Mouse (Mus musculus): Measurements from ENCODE around the gene BC030499.
"Not testable (repeated sequence)": the region's sequence is repeated elsewhere in the genome, so short reads cannot be mapped to it uniquely, and the experiment has no call there.

BC030499 gene

GRCm38 (mm10) chr11:78290654-78291053 lies at the start of gene BC030499:
Gene BC030499 (plus strand): TSS chr11:78290841.
- no peak for DNase-seq (ENCODE audit: low spot score in 2 of 2)

GRCm38 (mm10) chr11:78245261-78245626 lies 45.4 kb upstream of the BC030499 start:
- no peak for DNase-seq (ENCODE audit: low spot score in 2 of 2)

- peak; percentile 62 to 78 for DNase-seq (ENCODE audit: low spot score in 2 of 2)
Observed at GRCm38 (mm10) chr11:78245627-78246317, 44.9 kb upstream of the BC030499 start, which contains the start of the genes Sdf2 and Supt6. Gene Sdf2 (plus strand): TSS chr11:78245746. Gene Supt6 (minus strand): TSS chr11:78245987.

GRCm38 (mm10) chr11:78246318-78247011 lies 44.2 kb upstream of the BC030499 start:
- DNase-seq (ENCODE audit: low spot score in 2 of 2): no peak

GRCm38 (mm10) chr11:78247012-78247348 lies 43.7 kb upstream of the BC030499 start:
- DNase-seq (ENCODE audit: low spot score in 2 of 2): no peak

GRCm38 (mm10) chr11:78247727-78248140 lies 42.9 kb upstream of the BC030499 start:
- no peak for DNase-seq (ENCODE audit: low spot score in 2 of 2)

GRCm38 (mm10) chr11:78256618-78257017 lies 34.0 kb upstream of the BC030499 start:
- DNase-seq (ENCODE audit: low spot score in 2 of 2): no peak

- DNase-seq (ENCODE audit: low spot score in 2 of 2): no peak
Observed at GRCm38 (mm10) chr11:78260489-78261258, 30.0 kb upstream of the BC030499 start.

GRCm38 (mm10) chr11:78261380-78262352 lies 29.0 kb upstream of the BC030499 start, which contains the start of gene 2610507B11Rik:
Gene 2610507B11Rik (plus strand): TSS chr11:78261752.
- peak; percentile 70 to 93 for DNase-seq (ENCODE audit: low spot score in 2 of 2)

GRCm38 (mm10) chr11:78262550-78262949 lies 28.1 kb upstream of the BC030499 start:
- peak in 1 of 2 experiments; percentile 61 for DNase-seq (ENCODE audit: low spot score in 2 of 2)

GRCm38 (mm10) chr11:78265571-78265970 lies 25.1 kb upstream of the BC030499 start:
- no peak for DNase-seq (ENCODE audit: low spot score in 2 of 2)

GRCm38 (mm10) chr11:78271986-78272385 lies 18.7 kb upstream of the BC030499 start:
- no peak for DNase-seq (ENCODE audit: low spot score in 2 of 2)

- no peak for DNase-seq (ENCODE audit: low spot score in 2 of 2)
Observed at GRCm38 (mm10) chr11:78275596-78275995, 15.0 kb upstream of the BC030499 start.

- not testable (repeated sequence) for DNase-seq (ENCODE audit: low spot score in 2 of 2)
Observed at GRCm38 (mm10) chr11:78276169-78276568, 14.5 kb upstream of the BC030499 start.

- DNase-seq (ENCODE audit: low spot score in 2 of 2): no peak
Observed at GRCm38 (mm10) chr11:78278853-78279252, 11.8 kb upstream of the BC030499 start.

GRCm38 (mm10) chr11:78279586-78279985 lies 11.1 kb upstream of the BC030499 start:
- DNase-seq (ENCODE audit: low spot score in 2 of 2): no peak

- no peak for DNase-seq (ENCODE audit: low spot score in 2 of 2)
Observed at GRCm38 (mm10) chr11:78289146-78289763, 1.4 kb upstream of the BC030499 start.

- DNase-seq (ENCODE audit: low spot score in 2 of 2): no peak
Observed at GRCm38 (mm10) chr11:78294585-78294984, 3.9 kb downstream of the BC030499 start.

GRCm38 (mm10) chr11:78300917-78301316 lies 10.3 kb downstream of the BC030499 start:
- DNase-seq (ENCODE audit: low spot score in 2 of 2): no peak

GRCm38 (mm10) chr11:78301357-78302084 lies 10.9 kb downstream of the BC030499 start, which contains the start of gene Spag5:
Gene Spag5 (plus strand): TSS chr11:78301529.
- peak; percentile 74 to 90 for DNase-seq (ENCODE audit: low spot score in 2 of 2)
